Comparison of ENCODE assay signal across 8 mouse cellular contexts in genomic region chr17:35829737-35830136, GRCm38 (mm10). TPM values are rescaled to one million over a fixed set of nuclear protein-coding genes. Genes with fewer than 3 reads are reported as not detected.
DNase-seq lines count a peak whose midpoint lies in the region; ATAC-seq and TF ChIP-seq lines count a peak whose summit lies in the region.

No protein-coding gene starts in this region.

- peak; percentile 99 for TF ChIP-seq CTCF in liver, embryonic 14.5 days (IDR thresholded peaks at IDR 0.05; ENCODE audit: low read depth)
- peak; percentile 95 for TF ChIP-seq CTCF in stomach, postnatal 0 days (IDR thresholded peaks at IDR 0.05; ENCODE audit: low read depth)

- peak; percentile 92 for DNase-seq in B cell, adult 2 months
- peak; percentile 90 to 92 for DNase-seq in adrenal gland, postnatal 36 days
- DNase-seq in embryonic facial prominence, embryonic 14.5 days (ENCODE audit: low spot score) = peak; percentile 92
- peak in 2 of 3 experiments; percentile 62 to 72 for DNase-seq in liver, embryonic 14.5 days (ENCODE audit: low read depth in 3 of 3, low spot score in 3 of 3)
- DNase-seq in neural tube, embryonic 10.5 days (ENCODE audit: extremely low spot score, low spot score) = peak; percentile 84
- DNase-seq in stomach, postnatal 0 days (ENCODE audit: low spot score) = peak; percentile 92

- H3K4me1 ChIP-seq in embryonic facial prominence, embryonic 14.5 days (ENCODE audit: control insufficient read depth, insufficient read depth, low read length) = peaks cover 2% of the 10 kb centered on the region; the same call in 1 of the 2 replicates
- peaks cover 30% of the 10 kb centered on the region for H3K4me1 ChIP-seq in heart, embryonic 12.5 days (replicated peaks)
- peaks cover 30% of the 10 kb centered on the region for H3K4me1 ChIP-seq in kidney, embryonic 15.5 days
- H3K4me1 ChIP-seq in liver, embryonic 14.5 days (replicated peaks; ENCODE audit: control insufficient read depth in 2 of 2, insufficient read depth in 2 of 2, low read length in 1 of 2) = peaks cover 6 to 11% of the 10 kb centered on the region in 2 experiments
- H3K4me1 ChIP-seq in stomach, postnatal 0 days (replicated peaks; ENCODE audit: control insufficient read depth, insufficient read depth) = no peaks in the 10 kb centered on the region

- H3K27ac ChIP-seq in embryonic facial prominence, embryonic 14.5 days (replicated peaks; ENCODE audit: low read depth, low read length) = no peak overlapping the region
- 0 out of 2 replicates have a peak overlapping the region, but pooled peaks have one; percentile 23 for H3K27ac ChIP-seq in heart, embryonic 12.5 days (ENCODE audit: poor library complexity, severe bottlenecking)
- H3K27ac ChIP-seq in kidney, embryonic 15.5 days = peak overlapping the region; percentile 68
- no peak overlapping the region for H3K27ac ChIP-seq in liver, embryonic 14.5 days
- peak overlapping the region; percentile 49; the same call in 1 of the 2 replicates for H3K27ac ChIP-seq in stomach, postnatal 0 days (replicated peaks)

- peak overlapping the region; percentile 47; the same call in 1 of the 2 replicates for H3K9ac ChIP-seq in embryonic facial prominence, embryonic 14.5 days (ENCODE audit: low read depth, low read length)
- no peak overlapping the region for H3K9ac ChIP-seq in heart, embryonic 12.5 days
- peak overlapping the region; percentile 26; the same call in 1 of the 2 replicates for H3K9ac ChIP-seq in kidney, embryonic 15.5 days
- H3K9ac ChIP-seq in liver, embryonic 14.5 days (replicated peaks) = no peak overlapping the region
- H3K9ac ChIP-seq in stomach, postnatal 0 days (ENCODE audit: low read length) = no peak overlapping the region

- no peaks in the 10 kb centered on the region for H3K27me3 ChIP-seq in embryonic facial prominence, embryonic 14.5 days (replicated peaks; ENCODE audit: control insufficient read depth, insufficient read depth, low read length)
- H3K27me3 ChIP-seq in heart, embryonic 12.5 days (replicated peaks) = no peaks in the 10 kb centered on the region
- no peaks in the 10 kb centered on the region for H3K27me3 ChIP-seq in kidney, embryonic 15.5 days
- no peaks in the 10 kb centered on the region for H3K27me3 ChIP-seq in liver, embryonic 14.5 days (ENCODE audit: control insufficient read depth, insufficient read depth, low read length)
- no peaks in the 10 kb centered on the region for H3K27me3 ChIP-seq in stomach, postnatal 0 days (ENCODE audit: control insufficient read depth, insufficient read depth, low read length)

- peak; percentile 75 for ATAC-seq in embryonic facial prominence, embryonic 14.5 days (ENCODE audit: low read depth)
- peak; percentile 75 for ATAC-seq in heart, embryonic 12.5 days (ENCODE audit: insufficient number of reproducible peaks, low FRiP score)
- peak; percentile 82 for ATAC-seq in kidney, embryonic 15.5 days (replicated peaks; ENCODE audit: low FRiP score)
- peak; percentile 70 for ATAC-seq in liver, embryonic 14.5 days (ENCODE audit: insufficient read depth)
- peak; percentile 89 for ATAC-seq in stomach, postnatal 0 days (ENCODE audit: low FRiP score, low TSS enrichment)

- H3K36me3 ChIP-seq in embryonic facial prominence, embryonic 14.5 days (ENCODE audit: control insufficient read depth, insufficient read depth, low read length) = peaks cover 52% of the 10 kb centered on the region
- peaks cover 86% of the 10 kb centered on the region for H3K36me3 ChIP-seq in heart, embryonic 12.5 days
- H3K36me3 ChIP-seq in kidney, embryonic 15.5 days = peaks cover 83% of the 10 kb centered on the region
- peaks cover 38% of the 10 kb centered on the region for H3K36me3 ChIP-seq in liver, embryonic 14.5 days (replicated peaks; ENCODE audit: control insufficient read depth, insufficient read depth, low read depth)
- H3K36me3 ChIP-seq in stomach, postnatal 0 days (ENCODE audit: control insufficient read depth, insufficient read depth, low read length) = peaks cover 14% of the 10 kb centered on the region

- peak overlapping the region; percentile 40 for H3K4me2 ChIP-seq in embryonic facial prominence, embryonic 14.5 days (ENCODE audit: low read depth, low read length)
- peak overlapping the region; percentile 49 for H3K4me2 ChIP-seq in heart, embryonic 12.5 days
- H3K4me2 ChIP-seq in kidney, embryonic 15.5 days = peak overlapping the region; percentile 45
- H3K4me2 ChIP-seq in liver, embryonic 14.5 days (ENCODE audit: low read depth) = peak overlapping the region; percentile 28; the same call in 1 of the 2 replicates
- H3K4me2 ChIP-seq in stomach, postnatal 0 days (replicated peaks; ENCODE audit: low read depth) = peak overlapping the region; percentile 37

- no peaks in the 10 kb centered on the region for H3K9me3 ChIP-seq in embryonic facial prominence, embryonic 14.5 days (ENCODE audit: control insufficient read depth, low read length)
- H3K9me3 ChIP-seq in heart, embryonic 12.5 days (replicated peaks) = 0 out of 2 replicates have a peak, but pooled peaks cover 3% of the 10 kb centered on the region
- H3K9me3 ChIP-seq in kidney, embryonic 15.5 days (replicated peaks) = no peaks in the 10 kb centered on the region
- H3K9me3 ChIP-seq in liver, embryonic 14.5 days (ENCODE audit: control insufficient read depth, low read length) = no peaks in the 10 kb centered on the region
- H3K9me3 ChIP-seq in stomach, postnatal 0 days (ENCODE audit: control insufficient read depth, low read length) = no peaks in the 10 kb centered on the region

- TF ChIP-seq EP300 in liver, embryonic 14.5 days (IDR thresholded peaks at IDR 0.05; ENCODE audit: low read depth) = no peak
- TF ChIP-seq EP300 in stomach, postnatal 0 days (optimal IDR thresholded peaks at IDR 0.05) = no peak

- no peak overlapping the region; the same call in 1 of the 2 replicates for H3K4me3 ChIP-seq in embryonic facial prominence, embryonic 14.5 days (ENCODE audit: low read depth, low read length)
- no peak overlapping the region for H3K4me3 ChIP-seq in heart, embryonic 12.5 days
- peak overlapping the region; percentile 12 for H3K4me3 ChIP-seq in kidney, embryonic 15.5 days (replicated peaks)
- no peak overlapping the region for H3K4me3 ChIP-seq in liver, embryonic 14.5 days (ENCODE audit: insufficient read depth in 1 of 2, low read depth in 2 of 2, low read length in 2 of 2)
- no peak overlapping the region for H3K4me3 ChIP-seq in stomach, postnatal 0 days (ENCODE audit: low read depth, low read length)

- 3% methylated on average over 21 of the region's 21 CpGs for WGBS in embryonic facial prominence, embryonic 14.5 days
- WGBS in heart, embryonic 12.5 days = 2% methylated on average over 21 of the region's 21 CpGs
- 2% methylated on average over 21 of the region's 21 CpGs for WGBS in kidney, embryonic 15.5 days
- WGBS in liver, embryonic 14.5 days (ENCODE audit: insufficient replicate concordance) = 3% methylated on average over 21 of the region's 21 CpGs
- 3% methylated on average over 21 of the region's 21 CpGs for WGBS in stomach, postnatal 0 days

RNA-seq across cellular contexts. Expression of gene Flot1, which starts 6.7 kb away (rescaled TPM):
- total RNA-seq in adrenal gland, postnatal 36 days (2021) = 10 to 100 TPM; 60.5 to 73.4 TPM
- 49.0 and 49.5 TPM in 2 replicates for polyA plus RNA-seq in embryonic facial prominence, embryonic 14.5 days (2014; fragmentation: Nextera tagmentation; extraction: Ambion mirVana)
- polyA plus RNA-seq in heart, embryonic 12.5 days (2016; fragmentation: Nextera tagmentation; extraction: Ambion mirVana) = 78.2 and 80.2 TPM in 2 replicates
- polyA plus RNA-seq in kidney, embryonic 15.5 days (2015; fragmentation: Nextera tagmentation; extraction: Ambion mirVana) = 42.3 and 44.6 TPM in 2 replicates
- 22.4 and 34.7 TPM in 2 replicates for polyA plus RNA-seq in liver, embryonic 14.5 days (2012; rRNA removed)
- polyA plus RNA-seq in liver, embryonic 14.5 days (2014; fragmentation: Nextera tagmentation; extraction: Ambion mirVana) = 27.8 and 29.2 TPM in 2 replicates
- 41.0 and 43.5 TPM in 2 replicates for polyA plus RNA-seq in stomach, postnatal 0 days (2015; fragmentation: Nextera tagmentation; extraction: Ambion mirVana)

RNA-seq across cellular contexts. Expression of gene Ier3, which starts 8.3 kb away (rescaled TPM):
- total RNA-seq in adrenal gland, postnatal 36 days (2021) = 10 to 100 TPM; 19.2 to 36.5 TPM
- 10.1 and 10.3 TPM in 2 replicates for polyA plus RNA-seq in embryonic facial prominence, embryonic 14.5 days (2014; fragmentation: Nextera tagmentation; extraction: Ambion mirVana)
- polyA plus RNA-seq in heart, embryonic 12.5 days (2016; fragmentation: Nextera tagmentation; extraction: Ambion mirVana) = 37.6 and 38.6 TPM in 2 replicates
- polyA plus RNA-seq in kidney, embryonic 15.5 days (2015; fragmentation: Nextera tagmentation; extraction: Ambion mirVana) = 25.3 and 25.4 TPM in 2 replicates
- 10.2 and 11.0 TPM in 2 replicates for polyA plus RNA-seq in liver, embryonic 14.5 days (2012; rRNA removed)
- 11.6 and 13.2 TPM in 2 replicates for polyA plus RNA-seq in liver, embryonic 14.5 days (2014; fragmentation: Nextera tagmentation; extraction: Ambion mirVana)
- polyA plus RNA-seq in stomach, postnatal 0 days (2015; fragmentation: Nextera tagmentation; extraction: Ambion mirVana) = 74.8 and 79.5 TPM in 2 replicates

RNA-seq across cellular contexts. Expression of gene Tubb5, which starts 8.4 kb away (rescaled TPM):
- 100 to 1,000 TPM; 188 to 218 TPM for total RNA-seq in adrenal gland, postnatal 36 days (2021)
- polyA plus RNA-seq in embryonic facial prominence, embryonic 14.5 days (2014; fragmentation: Nextera tagmentation; extraction: Ambion mirVana) = 736 and 832 TPM in 2 replicates
- polyA plus RNA-seq in heart, embryonic 12.5 days (2016; fragmentation: Nextera tagmentation; extraction: Ambion mirVana) = 743 and 773 TPM in 2 replicates
- polyA plus RNA-seq in kidney, embryonic 15.5 days (2015; fragmentation: Nextera tagmentation; extraction: Ambion mirVana) = 951 and 997 TPM in 2 replicates
- 460 and 467 TPM in 2 replicates for polyA plus RNA-seq in liver, embryonic 14.5 days (2012; rRNA removed)
- polyA plus RNA-seq in liver, embryonic 14.5 days (2014; fragmentation: Nextera tagmentation; extraction: Ambion mirVana) = 330 and 363 TPM in 2 replicates
- 251 and 296 TPM in 2 replicates for polyA plus RNA-seq in stomach, postnatal 0 days (2015; fragmentation: Nextera tagmentation; extraction: Ambion mirVana)

RNA-seq across cellular contexts. Expression of gene Mdc1, which starts 11.6 kb away (rescaled TPM):
- 10 to 100 TPM; 18.3 to 18.7 TPM for total RNA-seq in adrenal gland, postnatal 36 days (2021)
- polyA plus RNA-seq in embryonic facial prominence, embryonic 14.5 days (2014; fragmentation: Nextera tagmentation; extraction: Ambion mirVana) = 10.2 and 14.8 TPM in 2 replicates
- 21.6 and 25.0 TPM in 2 replicates for polyA plus RNA-seq in heart, embryonic 12.5 days (2016; fragmentation: Nextera tagmentation; extraction: Ambion mirVana)
- 16.5 TPM in 2 replicates for polyA plus RNA-seq in kidney, embryonic 15.5 days (2015; fragmentation: Nextera tagmentation; extraction: Ambion mirVana)
- polyA plus RNA-seq in liver, embryonic 14.5 days (2012; rRNA removed) = 9.2 and 10.0 TPM in 2 replicates
- 6.3 and 9.1 TPM in 2 replicates for polyA plus RNA-seq in liver, embryonic 14.5 days (2014; fragmentation: Nextera tagmentation; extraction: Ambion mirVana)
- polyA plus RNA-seq in stomach, postnatal 0 days (2015; fragmentation: Nextera tagmentation; extraction: Ambion mirVana) = 2.1 and 2.2 TPM in 2 replicates

RNA-seq across cellular contexts. Expression of gene Nrm, which starts 31.4 kb away (rescaled TPM):
- 1 to 10 TPM; 6.7 to 7.5 TPM for total RNA-seq in adrenal gland, postnatal 36 days (2021)
- polyA plus RNA-seq in embryonic facial prominence, embryonic 14.5 days (2014; fragmentation: Nextera tagmentation; extraction: Ambion mirVana) = 47.7 and 55.4 TPM in 2 replicates
- 48.9 and 50.7 TPM in 2 replicates for polyA plus RNA-seq in heart, embryonic 12.5 days (2016; fragmentation: Nextera tagmentation; extraction: Ambion mirVana)
- 58.0 and 65.7 TPM in 2 replicates for polyA plus RNA-seq in kidney, embryonic 15.5 days (2015; fragmentation: Nextera tagmentation; extraction: Ambion mirVana)
- polyA plus RNA-seq in liver, embryonic 14.5 days (2012; rRNA removed) = 15.6 and 18.2 TPM in 2 replicates
- 20.1 and 22.4 TPM in 2 replicates for polyA plus RNA-seq in liver, embryonic 14.5 days (2014; fragmentation: Nextera tagmentation; extraction: Ambion mirVana)
- polyA plus RNA-seq in stomach, postnatal 0 days (2015; fragmentation: Nextera tagmentation; extraction: Ambion mirVana) = 27.3 and 27.4 TPM in 2 replicates

Comparison
In these comparisons a context has a peak if more than half of its experiments do, and no peak if none do; other contexts are left out.
1. H3K27ac ChIP-seq: peak in heart, embryonic 12.5 days (single experiment), kidney, embryonic 15.5 days (single experiment) and stomach, postnatal 0 days (single experiment); none in embryonic facial prominence, embryonic 14.5 days (single experiment) and liver, embryonic 14.5 days (single experiment).
2. H3K9ac ChIP-seq: peak in embryonic facial prominence, embryonic 14.5 days (single experiment) and kidney, embryonic 15.5 days (single experiment); none in heart, embryonic 12.5 days (single experiment), liver, embryonic 14.5 days (single experiment) and stomach, postnatal 0 days (single experiment).
3. Peak in every context shown above with its lines, with median percentiles within 50 percentile points of each other: DNase-seq, ATAC-seq and H3K4me2 ChIP-seq.